Mouse (Mus musculus): ENCODE data around the gene Vps45.

GRCm38 (mm10) chr3:96041079-96041478 lies 17.2 kb downstream of the Vps45 start:
- TF ChIP-seq CTCF (IDR thresholded peaks at IDR 0.05; ENCODE audit: insufficient read depth, low read depth, low read length) (no peak), POLR2A (IDR thresholded peaks at IDR 0.05; ENCODE audit: insufficient read depth, low read depth, low read length) (no peak)
